Mouse (Mus musculus): ENCODE measurements around the gene Nebl. TPM values are rescaled to one million over a fixed set of nuclear protein-coding genes. Genes with fewer than 3 reads are reported as not detected.

Nebl gene
- polyA plus RNA-seq, 1 experiment, result 0.08 TPM

- Histone ChIP-seq H3K4me3 (no peak overlapping the region), H3ac (ENCODE audit: control insufficient read depth, insufficient read length) (no peak overlapping the region), H3K27me3 (ENCODE audit: control insufficient read depth, insufficient read depth, insufficient read length) (no peaks in the 10 kb centered on the region), H3K79me2 (ENCODE audit: control insufficient read depth, insufficient read depth) (no peaks in the 10 kb centered on the region), H3K4me2 (ENCODE audit: low read depth) (no peak overlapping the region), H3K36me3 (ENCODE audit: control insufficient read depth, insufficient read depth) (no peaks in the 10 kb centered on the region)
- no peak for TF ChIP-seq CEBPB (IDR thresholded peaks at IDR 0.05; ENCODE audit: insufficient read depth, poor library complexity, severe bottlenecking)
- TF ChIP-seq USF1 (IDR thresholded peaks at IDR 0.05; ENCODE audit: low read depth), result no peak
- no peak for TF ChIP-seq POLR2A (IDR thresholded peaks at IDR 0.05; ENCODE audit: insufficient read length, low read depth)
- TF ChIP-seq MYOD1 (IDR thresholded peaks at IDR 0.05; ENCODE audit: control insufficient read depth in 1 of 3, insufficient read length in 2 of 3, low read depth in 2 of 3), result no peak
- TF ChIP-seq REST (IDR thresholded peaks at IDR 0.05; ENCODE audit: insufficient read depth, insufficient read length), result no peak
- no peak for TF ChIP-seq TCF3 (IDR thresholded peaks at IDR 0.05; ENCODE audit: insufficient read length, low read depth)
- no peak for TF ChIP-seq MAX (IDR thresholded peaks at IDR 0.05; ENCODE audit: low read depth)
- no peak for TF ChIP-seq TCF12 (IDR thresholded peaks at IDR 0.05; ENCODE audit: insufficient read depth, poor library complexity, severe bottlenecking)
- no peak for TF ChIP-seq POLR2AphosphoS2 (IDR thresholded peaks at IDR 0.05; ENCODE audit: insufficient read length, low read depth)
- TF ChIP-seq MYOG (IDR thresholded peaks at IDR 0.05; ENCODE audit: control insufficient read depth in 1 of 3, insufficient read depth in 1 of 3, insufficient read length in 2 of 3, low read depth in 2 of 3), result no peak
- no peak for TF ChIP-seq E2F4 (IDR thresholded peaks at IDR 0.05; ENCODE audit: insufficient read depth)
- no peak for TF ChIP-seq SRF (IDR thresholded peaks at IDR 0.05; ENCODE audit: control insufficient read depth, insufficient read length, low read depth)
These were observed 130.6 kb downstream of the Nebl start for GRCm38 (mm10) chr2:17600652-17601051.

DNA sequence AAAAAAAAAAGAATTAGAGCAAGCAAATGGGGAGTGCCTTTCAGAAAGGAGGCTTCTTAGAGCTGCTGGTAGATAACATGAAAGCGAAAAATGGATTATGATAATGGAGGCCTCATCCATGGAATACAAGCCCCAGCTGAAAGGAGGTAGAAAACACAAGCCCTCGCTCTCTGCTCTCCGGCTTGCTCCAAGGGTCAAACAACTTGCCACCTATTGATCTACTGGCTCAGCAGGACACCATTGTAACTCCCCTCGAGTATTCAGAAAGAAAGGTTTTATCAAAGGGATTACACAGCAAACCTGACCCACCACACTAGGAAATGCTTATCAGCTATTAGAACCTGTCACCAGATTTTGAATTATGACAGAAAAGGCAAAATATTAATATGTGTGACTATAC is 131.4 kb downstream of the Nebl start:
- TF ChIP-seq REST (IDR thresholded peaks at IDR 0.05; ENCODE audit: insufficient read depth, insufficient read length) (no peak), E2F4 (IDR thresholded peaks at IDR 0.05; ENCODE audit: insufficient read depth) (no peak), MYOG (IDR thresholded peaks at IDR 0.05; ENCODE audit: control insufficient read depth in 1 of 3, insufficient read depth in 1 of 3, insufficient read length in 2 of 3, low read depth in 2 of 3) (no peak), TCF3 (IDR thresholded peaks at IDR 0.05; ENCODE audit: insufficient read length, low read depth) (no peak), POLR2AphosphoS2 (IDR thresholded peaks at IDR 0.05; ENCODE audit: insufficient read length, low read depth) (no peak)
- Histone ChIP-seq H3K36me3 (ENCODE audit: control insufficient read depth, insufficient read depth) (no peaks in the 10 kb centered on the region), H3K4me3 (no peak overlapping the region), H3K4me2 (ENCODE audit: low read depth) (no peak overlapping the region), H3K27me3 (ENCODE audit: control insufficient read depth, insufficient read depth, insufficient read length) (no peaks in the 10 kb centered on the region), H3K79me2 (ENCODE audit: control insufficient read depth, insufficient read depth) (no peaks in the 10 kb centered on the region), H3ac (ENCODE audit: control insufficient read depth, insufficient read length) (no peak overlapping the region)

DNA sequence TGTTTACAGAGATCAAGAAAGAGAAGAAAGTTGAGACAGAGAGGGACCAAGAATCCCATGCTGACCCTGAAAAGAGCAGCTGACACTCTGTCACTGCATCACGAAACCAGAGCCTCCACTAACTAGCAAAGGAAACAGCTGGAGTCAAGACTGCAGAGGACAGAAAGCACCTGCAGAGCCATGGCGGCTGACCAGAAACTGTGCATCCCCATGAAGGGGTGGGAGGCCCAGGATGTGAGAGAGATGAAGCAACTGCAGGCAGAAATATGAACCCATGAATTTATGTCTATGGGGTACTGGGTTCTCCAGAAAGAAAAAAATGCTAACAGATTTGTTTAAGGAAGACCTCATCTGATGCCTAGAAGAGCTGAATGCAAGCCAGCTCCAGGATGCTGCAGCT is 133.3 kb downstream of the Nebl start:
- Histone ChIP-seq H3K36me3 (ENCODE audit: control insufficient read depth, insufficient read depth) (no peaks in the 10 kb centered on the region), H3K4me3 (no peak overlapping the region), H3K79me2 (ENCODE audit: control insufficient read depth, insufficient read depth) (no peaks in the 10 kb centered on the region), H3K27me3 (ENCODE audit: control insufficient read depth, insufficient read depth, insufficient read length) (no peaks in the 10 kb centered on the region), H3K4me2 (ENCODE audit: low read depth) (no peak overlapping the region), H3ac (ENCODE audit: control insufficient read depth, insufficient read length) (no peak overlapping the region)
- no peak for TF ChIP-seq TCF12 (IDR thresholded peaks at IDR 0.05; ENCODE audit: insufficient read depth, poor library complexity, severe bottlenecking)
- no peak for TF ChIP-seq CEBPB (IDR thresholded peaks at IDR 0.05; ENCODE audit: insufficient read depth, poor library complexity, severe bottlenecking)
- TF ChIP-seq E2F4 (IDR thresholded peaks at IDR 0.05; ENCODE audit: insufficient read depth), result no peak
- no peak for TF ChIP-seq MYOG (IDR thresholded peaks at IDR 0.05; ENCODE audit: control insufficient read depth in 1 of 3, insufficient read depth in 1 of 3, insufficient read length in 2 of 3, low read depth in 2 of 3)
- no peak for TF ChIP-seq MYOD1 (IDR thresholded peaks at IDR 0.05; ENCODE audit: control insufficient read depth in 1 of 3, insufficient read length in 2 of 3, low read depth in 2 of 3)
- no peak for TF ChIP-seq MAX (IDR thresholded peaks at IDR 0.05; ENCODE audit: low read depth)
- TF ChIP-seq TCF3 (IDR thresholded peaks at IDR 0.05; ENCODE audit: insufficient read length, low read depth), result no peak
- no peak for TF ChIP-seq REST (IDR thresholded peaks at IDR 0.05; ENCODE audit: insufficient read depth, insufficient read length)
- TF ChIP-seq USF1 (IDR thresholded peaks at IDR 0.05; ENCODE audit: low read depth), result no peak
- no peak for TF ChIP-seq SRF (IDR thresholded peaks at IDR 0.05; ENCODE audit: control insufficient read depth, insufficient read length, low read depth)
- no peak for TF ChIP-seq POLR2AphosphoS2 (IDR thresholded peaks at IDR 0.05; ENCODE audit: insufficient read length, low read depth)
- no peak for TF ChIP-seq POLR2A (IDR thresholded peaks at IDR 0.05; ENCODE audit: insufficient read length, low read depth)

- Histone ChIP-seq H3K79me2 (ENCODE audit: control insufficient read depth, insufficient read depth) (no peaks in the 10 kb centered on the region), H3K4me3 (no peak overlapping the region), H3K36me3 (ENCODE audit: control insufficient read depth, insufficient read depth) (no peaks in the 10 kb centered on the region), H3K27me3 (ENCODE audit: control insufficient read depth, insufficient read depth, insufficient read length) (no peaks in the 10 kb centered on the region), H3ac (ENCODE audit: control insufficient read depth, insufficient read length) (no peak overlapping the region), H3K4me2 (ENCODE audit: low read depth) (no peak overlapping the region)
- no peak for TF ChIP-seq USF1 (IDR thresholded peaks at IDR 0.05; ENCODE audit: low read depth)
- no peak for TF ChIP-seq MAX (IDR thresholded peaks at IDR 0.05; ENCODE audit: low read depth)
- no peak for TF ChIP-seq TCF3 (IDR thresholded peaks at IDR 0.05; ENCODE audit: insufficient read length, low read depth)
- no peak for TF ChIP-seq TCF12 (IDR thresholded peaks at IDR 0.05; ENCODE audit: insufficient read depth, poor library complexity, severe bottlenecking)
- no peak for TF ChIP-seq MYOG (IDR thresholded peaks at IDR 0.05; ENCODE audit: control insufficient read depth in 1 of 3, insufficient read depth in 1 of 3, insufficient read length in 2 of 3, low read depth in 2 of 3)
- TF ChIP-seq POLR2AphosphoS2 (IDR thresholded peaks at IDR 0.05; ENCODE audit: insufficient read length, low read depth), result no peak
- TF ChIP-seq REST (IDR thresholded peaks at IDR 0.05; ENCODE audit: insufficient read depth, insufficient read length), result no peak
- no peak for TF ChIP-seq POLR2A (IDR thresholded peaks at IDR 0.05; ENCODE audit: insufficient read length, low read depth)
These were observed 141.6 kb downstream of the Nebl start for GRCm38 (mm10) chr2:17589669-17590068.

DNA sequence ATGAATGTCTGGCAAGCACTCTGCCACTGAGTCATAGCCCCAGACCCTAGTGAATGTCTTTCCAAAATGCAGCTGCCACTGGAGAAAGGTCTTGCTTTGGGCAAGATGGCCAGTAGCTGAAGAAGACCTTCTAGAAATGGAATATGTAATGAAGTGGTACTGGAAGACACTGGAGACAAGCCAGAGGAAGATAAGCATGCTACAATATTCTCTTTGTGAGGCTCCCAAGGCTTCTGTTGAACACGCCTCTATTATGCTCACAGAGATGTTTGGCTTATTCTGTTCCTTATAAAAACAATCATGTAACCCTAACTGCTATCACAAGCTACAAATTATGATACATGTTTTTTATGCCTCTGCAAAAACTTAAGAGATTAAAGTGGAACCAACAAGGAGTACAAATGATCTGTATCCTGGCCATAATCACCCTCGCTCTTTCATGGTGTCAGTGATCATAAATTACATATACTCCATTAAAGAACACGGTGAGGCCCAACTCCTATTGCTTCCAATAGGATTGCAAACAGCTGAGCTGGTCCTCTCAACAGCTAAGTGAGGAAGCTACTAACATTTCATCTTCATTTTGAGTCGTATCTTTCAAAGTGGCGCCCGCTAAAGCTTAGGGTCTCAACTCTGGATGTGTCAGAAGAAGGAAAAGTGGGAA is 145.8 kb downstream of the Nebl start:
- TF ChIP-seq TCF3 (IDR thresholded peaks at IDR 0.05; ENCODE audit: insufficient read length, low read depth) (no peak), POLR2AphosphoS2 (IDR thresholded peaks at IDR 0.05; ENCODE audit: insufficient read length, low read depth) (no peak), MAX (IDR thresholded peaks at IDR 0.05; ENCODE audit: low read depth) (no peak), CEBPB (IDR thresholded peaks at IDR 0.05; ENCODE audit: insufficient read depth, poor library complexity, severe bottlenecking) (no peak), USF1 (IDR thresholded peaks at IDR 0.05; ENCODE audit: low read depth) (no peak), MYOG (IDR thresholded peaks at IDR 0.05; ENCODE audit: control insufficient read depth in 1 of 3, insufficient read depth in 1 of 3, insufficient read length in 2 of 3, low read depth in 2 of 3) (no peak), E2F4 (IDR thresholded peaks at IDR 0.05; ENCODE audit: insufficient read depth) (no peak), SRF (IDR thresholded peaks at IDR 0.05; ENCODE audit: control insufficient read depth, insufficient read length, low read depth) (no peak), REST (IDR thresholded peaks at IDR 0.05; ENCODE audit: insufficient read depth, insufficient read length) (no peak), TCF12 (IDR thresholded peaks at IDR 0.05; ENCODE audit: insufficient read depth, poor library complexity, severe bottlenecking) (no peak), MYOD1 (IDR thresholded peaks at IDR 0.05; ENCODE audit: control insufficient read depth in 1 of 3, insufficient read length in 2 of 3, low read depth in 2 of 3) (no peak), POLR2A (IDR thresholded peaks at IDR 0.05; ENCODE audit: insufficient read length, low read depth) (no peak)
- no peaks in the 10 kb centered on the region for H3K79me2 ChIP-seq (ENCODE audit: control insufficient read depth, insufficient read depth)
- no peak overlapping the region for H3ac ChIP-seq (ENCODE audit: control insufficient read depth, insufficient read length)
- H3K36me3 ChIP-seq (ENCODE audit: control insufficient read depth, insufficient read depth), result no peaks in the 10 kb centered on the region
- H3K4me3 ChIP-seq, result no peak overlapping the region
- H3K27me3 ChIP-seq (ENCODE audit: control insufficient read depth, insufficient read depth, insufficient read length), result no peaks in the 10 kb centered on the region
- no peak overlapping the region for H3K4me2 ChIP-seq (ENCODE audit: low read depth)

Measured in myocyte (in vitro differentiated cells).